Mouse (Mus musculus): ENCODE data around the gene Dazap1. TPM values are rescaled to one million over a fixed set of nuclear protein-coding genes. Genes with fewer than 3 reads are reported as not detected.

The Dazap1 gene
- polyA plus RNA-seq, 1 experiment from 2014 or later: 56.1 TPM

- DNase-seq (ENCODE audit: low spot score): peak; percentile 97
These were observed 12.2 kb upstream of the Dazap1 start, which contains the start of gene Ndufs7 for GRCm38 (mm10) chr10:80248971-80249640. Gene Ndufs7, plus strand, starts transcription at chr10:80249121.

- DNase-seq (ENCODE audit: low spot score): no peak
These were observed 11.2 kb upstream of the Dazap1 start for GRCm38 (mm10) chr10:80250059-80250458.

DNA sequence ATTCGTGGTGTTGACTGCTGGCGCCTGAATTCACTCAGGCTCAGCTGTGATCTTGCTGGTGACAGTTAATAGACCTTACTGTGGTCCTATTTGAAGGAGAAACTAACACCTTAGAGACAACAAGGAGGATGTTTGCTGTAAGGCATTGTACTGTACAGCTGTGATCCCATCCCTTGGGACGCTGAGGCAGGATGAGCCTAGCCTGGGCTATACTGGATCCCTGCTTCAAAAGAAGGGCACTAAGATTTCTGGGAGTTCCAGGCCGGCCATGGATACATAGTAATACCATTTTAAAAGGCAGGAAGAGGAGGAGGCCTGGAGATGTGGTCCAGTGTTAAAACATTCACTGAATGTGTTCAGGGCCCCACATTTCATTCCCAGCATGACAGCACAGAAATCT, 10.7 kb upstream of the Dazap1 start:
- DNase-seq (ENCODE audit: low spot score): no peak

GRCm38 (mm10) chr10:80252011-80252410, 9.3 kb upstream of the Dazap1 start:
- no peak for DNase-seq (ENCODE audit: low spot score)

- DNase-seq (ENCODE audit: low spot score): no peak
These were observed 8.6 kb upstream of the Dazap1 start for GRCm38 (mm10) chr10:80252493-80253274.

GRCm38 (mm10) chr10:80253551-80253950, 7.7 kb upstream of the Dazap1 start:
- DNase-seq (ENCODE audit: low spot score): no peak

DNA sequence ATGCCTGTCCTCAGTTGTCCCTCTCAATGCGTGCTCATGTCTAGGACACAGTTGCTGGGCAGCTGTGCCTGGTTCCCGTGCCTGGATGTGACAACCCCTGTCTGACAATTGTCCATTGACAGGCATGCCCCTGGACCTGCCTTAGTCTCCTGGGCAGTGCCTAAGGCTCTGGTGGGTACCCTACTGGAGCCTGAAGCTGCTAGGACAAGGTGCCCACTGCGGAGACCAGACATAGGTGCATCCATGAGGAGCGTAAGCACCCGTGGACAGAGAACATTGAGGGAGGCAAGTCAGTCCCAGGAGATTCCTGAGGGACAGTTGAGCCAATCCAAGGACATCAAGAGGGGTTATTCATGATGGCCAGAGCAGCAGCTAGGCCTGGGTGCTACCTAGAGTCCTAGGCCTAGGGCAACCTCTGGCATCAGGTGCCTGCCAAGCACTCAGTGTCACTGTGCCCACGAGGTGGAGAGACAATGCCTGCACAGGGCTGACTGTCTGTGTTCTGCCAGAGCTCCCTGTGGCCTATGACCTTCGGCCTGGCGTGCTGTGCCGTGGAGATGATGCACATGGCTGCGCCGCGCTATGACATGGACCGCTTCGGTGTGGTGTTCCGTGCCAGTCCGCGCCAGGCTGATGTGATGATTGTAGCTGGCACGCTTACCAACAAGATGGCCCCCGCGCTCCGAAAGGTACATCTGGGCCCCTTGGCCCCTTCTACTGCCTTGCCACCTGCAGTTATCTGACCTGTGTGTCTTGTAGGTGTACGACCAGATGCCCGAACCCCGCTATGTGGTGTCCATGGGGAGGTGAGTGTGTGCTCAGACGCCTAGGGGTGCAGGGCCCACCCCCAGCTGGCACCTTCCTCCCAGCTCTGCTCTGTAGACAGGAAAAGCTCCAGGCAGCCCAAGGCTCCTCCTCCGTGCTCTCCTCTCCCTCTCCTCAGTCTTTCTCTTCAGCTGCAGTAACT, 6.7 kb upstream of the Dazap1 start:
- no peak for DNase-seq (ENCODE audit: low spot score)

DNA sequence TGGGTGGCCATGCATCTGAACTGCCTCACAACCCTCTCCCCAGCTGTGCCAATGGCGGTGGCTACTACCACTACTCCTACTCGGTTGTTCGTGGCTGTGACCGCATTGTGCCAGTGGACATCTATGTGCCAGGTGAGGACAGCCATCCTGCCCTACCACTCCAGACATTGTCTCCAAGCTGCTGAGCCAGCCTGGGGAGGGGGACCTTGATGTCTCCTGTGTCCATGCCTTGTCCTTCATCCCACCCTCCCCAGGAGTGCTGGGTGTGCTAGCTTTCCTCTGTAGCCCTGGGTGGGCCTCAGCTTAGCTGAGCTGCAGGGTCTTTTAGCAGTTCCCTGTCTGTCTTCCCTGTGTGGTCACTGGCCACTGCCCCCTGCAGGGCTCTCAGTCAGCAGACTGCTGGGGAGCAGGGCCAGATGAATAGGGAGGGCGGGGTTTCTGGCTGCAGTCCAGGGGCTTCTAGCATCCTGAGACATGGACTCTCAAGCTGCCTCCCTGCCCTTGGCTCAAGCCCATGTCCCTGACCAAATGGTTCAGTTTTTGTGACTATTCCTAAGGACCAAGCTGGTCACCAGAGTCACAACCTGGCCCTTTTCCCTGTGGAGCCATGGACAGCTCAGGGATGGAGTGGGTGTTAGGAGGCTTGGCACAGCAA, 5.3 kb upstream of the Dazap1 start:
- DNase-seq (ENCODE audit: low spot score): no peak

GRCm38 (mm10) chr10:80257936-80258335, 3.4 kb upstream of the Dazap1 start:
- no peak for DNase-seq (ENCODE audit: low spot score)

- no peak for DNase-seq (ENCODE audit: low spot score)
These were observed 2.4 kb upstream of the Dazap1 start for GRCm38 (mm10) chr10:80258752-80259462.

GRCm38 (mm10) chr10:80259463-80259805, 1.9 kb upstream of the Dazap1 start:
- DNase-seq (ENCODE audit: low spot score): no peak

GRCm38 (mm10) chr10:80259861-80260641, 1.2 kb upstream of the Dazap1 start:
- DNase-seq (ENCODE audit: low spot score): no peak

DNA sequence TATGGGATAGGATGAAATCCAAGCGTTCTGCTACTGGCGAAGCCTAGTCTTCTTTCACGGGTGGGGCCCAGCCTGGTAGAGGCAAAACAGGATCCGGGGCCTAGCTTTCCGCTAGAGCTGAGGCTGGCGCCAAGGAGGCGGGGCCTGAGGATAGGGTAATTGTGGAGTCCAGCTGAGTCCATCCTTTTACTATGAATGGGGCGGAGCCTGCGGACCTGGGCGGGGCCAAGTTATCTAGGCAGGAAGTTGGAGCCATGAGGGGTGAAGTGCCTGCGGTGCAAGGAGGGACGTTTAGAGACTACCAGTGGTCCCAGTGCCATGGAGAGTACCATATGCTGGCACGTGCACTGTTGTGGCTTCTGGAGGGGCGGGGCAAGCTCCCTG, 291 bp downstream of the Dazap1 start:
- DNase-seq (ENCODE audit: low spot score): peak; percentile 58

DNA sequence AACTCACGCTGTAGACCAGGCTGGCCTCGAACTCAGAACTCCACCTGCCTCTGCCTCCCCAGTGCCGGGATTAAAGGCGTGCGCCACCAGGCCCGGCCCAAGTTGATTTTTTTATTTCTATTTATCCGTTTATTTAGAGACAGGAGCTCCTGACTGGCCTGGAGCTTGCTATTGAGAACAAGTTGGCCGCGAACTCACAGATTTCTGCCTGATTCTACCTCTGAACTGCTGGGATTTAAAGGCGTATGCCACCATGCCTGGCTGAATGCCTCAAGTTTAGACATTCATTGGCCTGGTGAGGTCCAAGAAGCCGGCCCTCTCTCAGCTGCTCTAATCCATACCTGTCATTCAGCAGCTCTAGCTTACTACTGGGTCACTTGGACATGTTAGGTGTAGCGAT, 883 bp downstream of the Dazap1 start:
- DNase-seq (ENCODE audit: low spot score): no peak

- DNase-seq (ENCODE audit: low spot score): no peak
These were observed 1.6 kb downstream of the Dazap1 start for GRCm38 (mm10) chr10:80262776-80263365.

- DNase-seq (ENCODE audit: low spot score): peak; percentile 100
These were observed 3.3 kb downstream of the Dazap1 start for GRCm38 (mm10) chr10:80264341-80265148.

DNA sequence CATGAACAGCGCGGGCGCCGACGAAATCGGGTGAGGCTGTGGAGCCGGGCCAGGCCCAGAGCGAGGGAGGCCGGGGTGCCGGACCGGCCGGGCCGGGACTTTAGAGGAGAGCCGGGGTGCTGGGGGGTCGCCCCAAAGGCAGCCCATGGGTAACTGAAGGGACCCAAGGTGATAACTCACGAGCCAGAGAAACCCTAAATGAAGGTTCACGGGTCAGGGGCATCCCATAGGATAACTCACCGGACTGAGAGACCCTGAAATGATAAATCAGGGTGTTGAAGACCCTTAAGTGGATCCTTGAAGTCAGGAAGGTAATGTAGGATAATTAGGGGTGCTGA, 3.8 kb downstream of the Dazap1 start:
- no peak for DNase-seq (ENCODE audit: low spot score)

DNA sequence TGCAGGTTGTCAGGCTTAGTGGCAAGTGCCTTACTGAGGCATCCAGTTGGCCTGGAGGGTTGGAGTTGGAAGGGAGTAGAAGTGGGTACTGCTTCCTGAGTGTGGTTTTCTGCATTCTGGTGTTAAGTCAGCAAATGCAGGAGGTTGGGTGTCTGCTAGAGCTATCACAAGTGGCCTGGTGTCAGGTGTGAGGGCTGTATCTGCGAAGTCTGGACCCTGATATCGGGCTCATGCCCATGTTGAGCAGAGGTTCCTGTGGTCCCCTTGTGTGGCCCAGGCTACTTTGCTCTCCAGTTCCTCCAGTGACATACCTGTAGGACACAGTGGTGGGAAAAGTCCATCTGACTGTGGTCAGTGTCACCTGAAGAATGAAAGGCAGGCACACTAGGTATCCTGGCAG, 8.8 kb downstream of the Dazap1 start:
- DNase-seq (ENCODE audit: low spot score): no peak

DNA sequence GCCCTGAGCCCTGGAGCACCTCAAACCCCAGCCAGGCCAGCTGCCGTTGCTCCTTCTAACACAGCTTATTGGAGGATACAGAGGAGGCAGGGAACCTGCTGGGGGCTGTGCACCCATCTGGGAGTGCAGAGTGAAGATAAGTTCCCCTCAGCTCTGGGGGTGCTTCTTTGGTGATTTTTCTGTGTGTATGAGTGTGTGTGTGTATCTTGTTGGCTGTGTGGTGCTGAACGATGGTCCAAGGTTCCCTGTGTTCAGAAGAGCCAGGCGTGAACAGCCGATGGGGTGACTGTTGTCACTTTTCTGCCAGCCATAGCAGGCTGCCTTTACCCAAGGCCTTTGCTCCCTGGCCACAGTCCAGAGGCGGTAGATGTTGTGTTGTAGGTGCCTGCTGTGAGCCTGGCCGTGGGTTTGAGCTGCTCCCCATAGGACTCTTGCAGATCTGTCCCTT, 9.5 kb downstream of the Dazap1 start:
- no peak for DNase-seq (ENCODE audit: low spot score)
